Mouse (Mus musculus): ENCODE measurements around the gene Map3k12.

Map3k12 gene

GRCm38 (mm10) chr15:102458050-102458736, 58.7 kb downstream of the Map3k12 start:
- DNase-seq = no peak

DNA sequence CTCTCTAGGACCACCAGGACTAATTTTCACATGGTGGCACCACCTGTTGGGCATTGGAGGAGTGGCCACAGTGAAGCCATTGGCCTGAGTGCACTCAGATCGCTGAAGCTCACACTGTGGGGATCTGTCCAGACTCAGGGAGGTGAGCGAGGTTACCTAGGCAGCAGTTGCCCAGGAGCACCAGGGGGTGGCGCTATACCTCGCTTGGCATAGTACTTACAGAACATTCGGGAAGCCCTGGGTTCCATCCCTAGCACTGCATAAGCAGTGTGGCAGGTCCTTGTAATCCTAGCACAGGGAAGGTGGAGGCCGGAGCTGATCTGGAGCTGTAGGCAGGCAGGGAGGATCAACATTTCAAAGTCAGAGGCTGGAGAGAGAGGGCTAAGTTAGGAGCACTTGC, 60.9 kb downstream of the Map3k12 start:
- no peak for DNase-seq

DNA sequence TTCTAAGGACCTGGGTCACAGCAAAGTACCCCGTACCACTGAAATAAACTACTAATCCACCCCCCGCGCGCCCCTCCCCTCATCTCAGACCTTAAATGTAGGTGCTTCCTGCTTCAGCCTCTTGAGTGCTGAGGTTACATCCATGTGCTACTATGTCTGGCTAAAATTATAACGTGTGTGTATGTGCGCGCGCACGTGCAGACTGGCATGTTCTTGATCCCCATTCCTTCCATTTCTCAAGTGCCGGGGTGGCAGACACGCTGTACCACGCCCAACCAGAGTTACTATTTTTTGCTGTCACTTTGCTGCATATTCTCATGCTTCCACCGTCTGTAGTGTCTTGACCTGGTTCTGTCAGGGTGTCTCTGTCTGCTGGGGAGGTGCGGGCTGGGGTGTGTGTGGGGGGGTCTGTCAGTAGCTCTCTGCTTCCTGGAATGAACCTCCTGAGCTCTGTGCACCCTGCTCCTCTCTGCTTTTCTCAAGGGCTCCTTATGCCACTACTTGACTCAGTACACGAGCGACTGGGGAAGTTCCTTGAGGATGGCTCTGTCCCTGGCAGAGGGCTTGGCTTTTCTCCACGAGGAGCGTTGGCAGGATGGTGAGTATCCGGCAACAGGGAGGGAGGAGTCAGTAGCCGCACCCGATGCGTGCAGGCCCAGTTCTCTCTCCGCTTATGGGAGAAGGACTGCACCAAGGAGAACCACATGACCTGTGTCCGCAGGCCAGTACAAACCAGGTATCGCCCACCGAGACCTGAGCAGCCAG, 65.0 kb downstream of the Map3k12 start:
- DNase-seq = no peak

DNA sequence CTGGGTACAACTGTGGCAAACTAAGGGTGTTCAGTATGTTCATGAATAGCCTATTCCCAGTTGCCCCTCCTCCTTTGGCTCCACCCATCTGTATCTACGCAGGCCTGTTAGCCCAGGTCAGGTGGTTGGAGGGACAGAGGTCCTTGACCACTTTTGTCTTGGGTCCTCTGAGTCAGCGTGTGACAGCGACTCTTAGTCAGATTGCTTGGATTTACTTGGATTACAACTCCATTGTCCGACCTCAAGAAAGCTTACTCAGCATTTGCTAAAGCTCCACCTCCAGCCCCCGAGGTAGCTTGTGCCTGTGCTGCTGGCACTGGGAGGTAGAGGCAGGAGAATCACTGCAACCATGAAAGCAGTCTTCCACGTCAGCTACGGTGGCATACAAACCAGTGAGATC, 65.9 kb downstream of the Map3k12 start:
- no peak for DNase-seq

GRCm38 (mm10) chr15:102449366-102449765, 67.5 kb downstream of the Map3k12 start:
- no peak for DNase-seq
